Mouse (Mus musculus) induced T-regulatory cell, adult 2 months (primary cell): ENCODE results near the gene Zbtb3.
A peak's percentile ranks its signal among the peaks of the same experiment; 100 is the strongest.

ENCODE experiments used
- DNase-seq: peaks from one replicate; pipeline ENCODE4 v3.0.0-alpha.2; 2012; ENCODE audit warnings: low read depth

Zbtb3 gene

GRCm38 (mm10) chr19:8802130-8802821, at the start of gene Zbtb3:
Zbtb3 (plus strand) TSS chr19:8802555.
- peak; percentile 98 for DNase-seq

GRCm38 (mm10) chr19:8755652-8756051, 46.7 kb upstream of the Zbtb3 start:
- no peak for DNase-seq

DNA sequence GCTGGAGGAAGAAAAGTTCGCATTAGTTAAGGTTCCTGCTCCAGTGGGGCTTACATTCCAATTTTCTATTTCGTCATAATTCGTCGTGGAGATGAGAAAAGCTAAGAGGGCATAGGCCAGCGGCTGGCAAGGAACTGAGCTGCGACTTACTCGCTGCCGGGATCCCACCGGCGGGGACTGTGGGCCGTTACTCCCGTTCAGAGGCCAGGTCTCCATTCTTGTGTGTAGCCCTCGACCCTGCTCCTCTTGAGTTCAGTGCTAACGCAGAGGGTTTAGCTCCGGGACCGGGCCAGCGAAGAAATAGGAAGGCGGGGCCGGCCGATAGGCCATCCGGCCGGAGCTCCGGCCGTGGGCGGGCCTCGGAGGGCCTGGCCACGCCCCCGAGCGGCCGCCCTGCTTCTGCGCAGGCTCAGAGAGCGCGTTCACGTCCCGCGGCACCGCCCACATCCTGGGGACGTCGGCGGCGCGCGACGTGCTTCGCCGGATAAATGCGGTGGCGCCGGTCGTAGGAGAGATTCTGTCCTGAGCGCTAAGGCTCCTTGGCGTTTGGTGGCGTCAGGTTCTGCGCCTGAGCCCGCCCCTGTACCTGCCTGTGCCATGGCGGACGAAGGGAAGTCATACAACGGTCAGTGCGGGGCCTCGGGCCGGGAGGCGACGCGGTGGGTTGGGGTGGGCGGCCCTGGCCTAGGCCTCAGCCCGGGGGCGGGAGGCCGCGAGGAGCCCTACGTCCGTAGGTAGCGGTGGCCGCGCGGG, 45.5 kb upstream of the Zbtb3 start, which contains the start of gene Nxf1:
Nxf1 (plus strand) TSS at position 439 of the 753 bp plus-strand sequence.
- peak; percentile 97 for DNase-seq

GRCm38 (mm10) chr19:8757471-8757998, 44.8 kb upstream of the Zbtb3 start:
- DNase-seq, result peak; percentile 66

GRCm38 (mm10) chr19:8758899-8759298, 43.5 kb upstream of the Zbtb3 start:
- DNase-seq, result no peak

DNA sequence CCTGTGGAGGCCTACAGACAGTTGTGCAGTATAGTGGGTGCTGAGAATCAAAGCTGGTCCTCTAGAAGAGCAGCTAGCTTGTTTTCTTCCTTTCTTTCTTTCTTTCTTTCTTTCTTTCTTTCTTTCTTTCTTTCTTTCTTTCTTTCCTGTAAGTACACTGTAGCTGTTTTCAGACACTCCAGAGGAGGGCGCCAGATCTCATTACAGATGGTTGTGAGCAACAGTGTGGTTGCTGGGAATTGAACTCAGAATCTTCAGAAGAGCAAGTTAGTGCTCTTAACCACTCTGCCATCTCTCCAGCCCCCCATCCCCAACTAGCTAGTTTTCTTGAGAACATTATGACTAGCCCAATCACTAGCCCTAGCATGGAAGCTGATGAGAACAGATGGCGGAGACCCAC, 41.6 kb upstream of the Zbtb3 start:
- peak; percentile 52 for DNase-seq

GRCm38 (mm10) chr19:8763276-8763675, 39.1 kb upstream of the Zbtb3 start:
- DNase-seq, result no peak

DNA sequence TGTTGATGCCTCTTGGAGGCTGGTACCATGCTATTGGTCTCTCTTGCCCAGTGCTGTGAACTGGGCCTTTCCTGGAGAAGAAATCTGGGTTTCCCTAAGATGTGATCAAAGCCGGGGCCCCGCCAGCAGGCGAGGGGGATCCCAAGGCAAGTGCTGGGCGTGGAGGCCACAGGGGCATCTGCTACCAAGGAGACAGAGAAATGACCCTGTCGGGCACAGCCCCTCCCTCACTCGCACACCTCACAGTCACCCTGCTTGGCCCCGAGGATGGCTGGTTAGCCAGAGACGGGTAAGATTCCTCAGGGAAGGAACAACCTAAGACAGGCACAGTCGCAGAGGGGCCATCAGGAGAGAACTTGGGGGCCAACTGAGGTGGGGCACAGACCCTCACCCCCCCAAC, 36.8 kb upstream of the Zbtb3 start:
- DNase-seq, result no peak

DNA sequence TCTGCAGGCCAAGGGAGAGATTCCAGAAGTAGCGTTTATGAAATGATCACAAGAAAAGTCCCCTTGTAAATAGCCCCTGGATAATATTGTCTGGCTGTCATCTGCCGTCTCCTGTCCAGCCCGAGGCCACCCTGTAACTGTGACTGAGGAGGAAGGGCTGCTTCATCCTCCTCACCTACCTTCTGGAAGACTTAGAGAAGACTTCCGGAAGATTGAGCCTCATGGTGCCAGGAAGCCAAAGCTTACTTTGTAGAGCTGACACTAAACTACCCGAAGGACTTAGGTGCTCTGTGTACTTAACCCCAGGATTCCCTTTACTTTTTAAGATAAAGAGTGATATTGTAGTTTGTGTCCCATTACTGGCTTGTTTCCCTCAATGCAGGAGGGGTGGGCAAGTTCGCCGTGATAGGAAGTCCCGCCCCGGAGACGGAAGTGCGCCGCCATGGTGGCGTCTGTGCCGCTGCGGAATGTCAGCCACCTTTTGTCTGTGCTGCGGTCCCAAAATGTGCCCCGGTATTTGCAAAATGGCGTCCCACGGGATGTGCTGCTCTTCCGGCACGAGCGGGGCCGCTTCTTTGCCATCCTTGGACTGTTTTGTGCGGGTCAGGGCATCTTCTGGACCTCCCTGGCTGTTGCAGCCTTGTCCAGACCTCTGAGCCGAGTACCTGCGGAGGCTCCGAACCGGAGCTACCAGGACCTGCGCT, 31.6 kb upstream of the Zbtb3 start, which contains the start of gene Tmem223:
Tmem223 (plus strand) TSS at position 430 of the 704 bp plus-strand sequence.
- peak; percentile 91 for DNase-seq

GRCm38 (mm10) chr19:8772996-8773395, 29.4 kb upstream of the Zbtb3 start:
- DNase-seq, result no peak

- no peak for DNase-seq
Observed at GRCm38 (mm10) chr19:8773409-8773808, 28.9 kb upstream of the Zbtb3 start.

DNA sequence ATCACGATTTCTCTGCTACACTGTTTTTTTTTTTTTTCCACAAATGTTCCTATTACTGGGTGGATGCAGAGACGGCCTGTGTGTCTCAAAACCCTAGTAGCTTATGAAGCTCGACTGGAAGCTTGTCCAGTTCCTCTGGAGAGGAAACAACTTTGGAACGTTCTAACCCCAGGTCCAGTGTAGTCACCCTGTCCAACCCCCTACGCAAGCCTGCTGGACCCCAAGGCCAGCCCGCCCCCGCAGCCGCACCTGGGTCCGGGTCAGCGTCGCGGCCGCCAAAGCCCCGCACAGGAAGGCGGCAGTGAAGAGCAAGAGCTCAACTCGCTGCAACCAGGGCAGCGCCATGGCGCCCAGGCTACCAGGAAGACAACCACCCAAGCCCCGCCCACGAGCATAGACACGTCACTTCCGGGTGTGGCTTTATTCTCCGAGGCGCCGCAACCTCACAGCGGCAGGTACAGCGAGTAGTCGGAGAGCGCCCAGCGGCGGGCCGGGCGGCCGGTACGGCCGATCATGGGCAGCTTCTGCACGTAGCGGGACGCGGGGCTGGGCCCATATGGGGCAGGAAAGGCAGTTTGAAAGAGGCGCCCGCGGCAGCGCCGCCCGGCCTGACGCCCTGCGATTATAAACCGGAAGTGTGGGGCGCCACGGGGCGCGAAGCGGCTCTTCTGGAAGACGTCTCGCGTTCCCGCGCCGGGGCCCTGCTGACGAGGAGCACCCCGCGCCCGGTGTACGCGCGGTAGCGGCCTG, 28.1 kb upstream of the Zbtb3 start, which contains the start of gene Tmem179b:
Tmem179b (minus strand) TSS at position 382 of the 750 bp plus-strand sequence.
- DNase-seq, result peak; percentile 99

DNA sequence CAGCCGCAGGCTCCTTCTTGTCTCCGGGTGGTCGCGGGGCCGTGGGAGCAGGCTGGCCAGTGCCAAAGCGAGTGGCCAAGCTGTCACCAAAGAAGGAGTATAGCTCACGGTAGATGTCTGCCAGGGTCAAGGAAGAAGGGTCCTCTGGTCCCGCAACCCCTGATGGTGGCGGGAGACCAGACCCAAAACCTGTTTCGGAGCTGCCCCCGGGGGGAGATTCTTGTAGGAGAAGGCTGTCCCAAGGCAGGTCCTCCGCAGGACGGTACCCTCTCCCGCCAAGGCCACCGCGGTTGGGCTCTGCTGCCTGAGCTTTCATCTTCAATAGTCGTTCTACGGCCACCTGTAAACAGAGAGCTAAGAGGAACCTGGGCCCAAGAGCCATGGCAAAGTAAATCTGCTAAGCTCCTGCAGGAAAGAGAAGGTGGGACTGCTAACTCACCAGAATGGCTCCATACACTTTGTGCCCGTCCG, 27.4 kb upstream of the Zbtb3 start:
- no peak for DNase-seq

GRCm38 (mm10) chr19:8786008-8786781, 16.2 kb upstream of the Zbtb3 start, which contains the start of gene Taf6l:
Taf6l (minus strand) TSS chr19:8786417.
- DNase-seq, result peak; percentile 97

DNA sequence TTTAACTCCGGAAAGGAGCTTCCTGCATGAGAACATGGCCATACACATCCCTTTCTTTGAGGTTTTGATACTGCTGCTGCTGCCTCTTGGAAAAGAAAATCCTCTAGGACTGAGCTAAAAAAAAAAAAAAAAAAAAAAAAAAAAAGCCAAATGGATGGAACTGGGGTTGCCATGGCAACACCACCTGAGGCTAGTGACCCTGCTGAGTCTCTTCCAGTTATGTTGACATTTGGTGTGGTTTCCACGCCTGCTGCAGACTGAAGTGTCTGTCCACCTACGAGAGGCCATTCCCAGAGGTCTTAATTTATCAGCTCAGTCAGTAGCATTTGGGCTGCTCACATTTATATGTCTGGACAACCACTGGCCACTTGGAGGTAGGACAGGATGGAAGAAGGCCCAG, 13.8 kb upstream of the Zbtb3 start:
- DNase-seq, result no peak

- DNase-seq, result no peak
Observed at GRCm38 (mm10) chr19:8789171-8789570, 13.2 kb upstream of the Zbtb3 start.

DNA sequence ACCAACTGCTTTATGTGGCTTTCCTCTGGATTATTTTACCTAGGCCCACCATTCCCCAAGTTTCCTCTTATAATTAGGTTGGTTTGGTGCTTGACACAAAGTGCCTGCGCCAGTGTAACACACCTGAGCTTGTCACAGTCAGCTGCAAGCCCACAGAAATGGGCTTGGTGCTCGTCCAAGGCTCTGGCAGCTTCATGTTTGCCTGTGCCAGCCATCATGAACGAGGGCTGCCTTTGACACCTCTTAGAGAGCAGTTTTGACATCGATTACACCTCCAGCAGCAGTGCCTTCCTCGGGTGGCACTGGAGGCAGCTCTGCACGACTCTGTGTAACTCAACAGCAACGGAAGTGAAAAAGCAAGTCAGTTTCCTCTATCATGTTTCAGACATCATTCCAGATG, 12.2 kb upstream of the Zbtb3 start:
- no peak for DNase-seq

- peak; percentile 96 for DNase-seq
Observed at GRCm38 (mm10) chr19:8798264-8798946, 4.0 kb upstream of the Zbtb3 start, which contains the start of gene Polr2g. Polr2g (minus strand) TSS chr19:8798577.

DNA sequence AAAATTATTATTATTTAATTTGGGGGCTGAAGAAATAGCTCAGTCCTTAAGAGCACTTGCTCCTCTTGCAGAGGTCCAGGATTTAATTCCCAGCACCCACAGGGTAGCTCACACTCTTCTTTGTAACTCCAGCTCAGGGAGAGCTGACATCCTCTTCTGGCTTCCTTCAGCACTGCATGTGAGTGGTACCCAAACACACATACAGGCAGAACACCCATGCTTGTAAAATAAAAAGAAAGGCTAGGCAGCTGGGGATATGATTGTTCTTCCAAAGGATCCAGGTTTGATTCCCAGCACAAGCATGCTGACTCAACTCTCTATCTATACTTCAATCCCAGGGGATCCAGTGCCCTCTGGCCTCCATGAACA, 3.4 kb upstream of the Zbtb3 start:
- no peak for DNase-seq

- no peak for DNase-seq
Observed at GRCm38 (mm10) chr19:8803204-8803780, 937 bp downstream of the Zbtb3 start.
